Mouse (Mus musculus): ENCODE results near the gene Insr.
A peak's percentile ranks its signal among the peaks of the same experiment; 100 is the strongest.

The Insr gene

DNA sequence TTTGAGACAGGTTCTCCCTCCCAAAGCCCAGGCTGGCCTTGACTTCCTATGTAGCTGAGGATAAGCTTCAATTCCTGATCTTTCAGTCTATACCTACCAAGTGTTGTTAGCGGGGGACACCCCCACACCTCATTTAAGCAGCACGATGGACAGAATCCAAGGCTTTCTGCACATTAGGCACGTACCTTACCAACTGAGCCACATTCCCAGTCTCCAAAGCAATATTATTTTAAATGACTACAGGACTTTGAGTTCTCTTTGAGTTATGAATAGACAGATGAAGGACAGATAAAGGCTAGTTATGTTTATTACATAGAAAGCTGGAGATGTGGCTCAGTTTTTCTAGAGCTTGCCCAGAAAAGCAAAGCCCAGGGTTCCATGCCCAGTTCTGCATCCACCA lies 5.6 kb downstream of the Insr start:
- no peak for DNase-seq (ENCODE audit: low read depth)

DNA sequence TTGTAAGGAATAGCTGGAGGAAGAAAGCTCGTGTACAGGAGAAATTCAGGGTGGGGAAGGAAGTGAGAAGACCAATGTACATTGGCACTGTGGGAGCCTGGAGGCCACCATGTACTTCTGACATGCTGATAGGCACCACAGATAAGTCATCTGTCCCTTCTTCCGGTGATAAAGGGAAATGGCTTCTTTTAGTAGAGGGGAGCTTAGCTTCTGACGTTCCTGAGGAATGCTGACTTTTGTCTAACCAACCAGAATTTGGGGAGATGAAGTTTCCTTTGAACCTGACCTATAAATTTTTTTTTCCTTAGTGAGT lies 12.0 kb downstream of the Insr start:
- DNase-seq (ENCODE audit: low read depth): no peak

DNA sequence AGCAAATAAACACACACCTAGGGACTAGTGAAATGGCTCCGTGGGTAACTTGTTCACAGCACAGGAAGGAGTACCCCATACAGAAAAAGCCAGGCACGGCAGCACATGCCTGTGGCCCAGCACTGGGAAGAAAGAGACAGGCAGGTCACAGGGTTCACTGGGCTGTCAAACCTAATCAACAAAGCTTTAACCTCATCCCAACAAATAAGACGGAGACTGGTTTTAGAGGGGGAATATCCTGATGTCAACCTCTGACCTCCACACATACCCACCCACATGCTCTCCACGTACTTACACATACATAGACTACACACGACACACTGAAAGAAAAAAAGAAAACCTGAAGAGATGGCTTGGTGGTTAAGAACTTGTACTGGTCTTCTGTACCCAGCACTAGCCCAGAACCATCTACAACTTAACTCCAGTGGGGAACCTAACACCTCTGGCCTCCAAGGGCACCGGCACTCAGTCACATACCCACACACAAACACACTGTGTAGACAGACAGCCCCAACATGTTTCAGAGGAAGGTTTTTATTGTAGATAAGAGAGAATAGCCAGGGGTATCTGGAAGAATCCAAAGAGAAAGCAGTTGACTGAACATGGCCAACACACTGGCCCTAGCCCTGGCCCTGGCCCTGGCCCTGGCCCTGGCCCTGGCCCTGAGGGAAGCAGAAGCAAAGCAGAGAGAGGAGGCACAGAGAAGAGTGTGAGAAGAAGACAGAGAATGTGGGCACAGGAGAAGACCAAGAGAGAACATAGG lies 12.6 kb downstream of the Insr start:
- no peak for DNase-seq (ENCODE audit: low read depth)

DNA sequence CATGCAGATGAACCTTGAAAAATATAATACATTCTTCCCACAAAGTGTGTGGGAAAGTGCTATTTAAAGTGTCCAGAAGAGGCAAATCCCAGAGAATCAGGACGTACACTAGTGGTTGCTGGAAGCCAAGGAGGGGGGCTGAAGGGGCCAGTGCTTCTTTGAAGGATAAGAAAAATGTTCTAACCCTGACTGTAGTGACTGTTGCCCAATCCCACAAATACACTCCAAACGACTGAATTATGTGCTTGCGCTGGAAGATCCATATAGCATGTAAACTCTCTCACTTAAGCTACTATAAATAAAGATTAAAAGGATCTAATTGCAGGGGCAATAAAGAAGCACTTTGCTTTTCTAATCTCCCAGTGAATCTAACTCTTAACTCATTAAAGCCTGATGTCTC lies 14.2 kb downstream of the Insr start:
- DNase-seq (ENCODE audit: low read depth): no peak

DNA sequence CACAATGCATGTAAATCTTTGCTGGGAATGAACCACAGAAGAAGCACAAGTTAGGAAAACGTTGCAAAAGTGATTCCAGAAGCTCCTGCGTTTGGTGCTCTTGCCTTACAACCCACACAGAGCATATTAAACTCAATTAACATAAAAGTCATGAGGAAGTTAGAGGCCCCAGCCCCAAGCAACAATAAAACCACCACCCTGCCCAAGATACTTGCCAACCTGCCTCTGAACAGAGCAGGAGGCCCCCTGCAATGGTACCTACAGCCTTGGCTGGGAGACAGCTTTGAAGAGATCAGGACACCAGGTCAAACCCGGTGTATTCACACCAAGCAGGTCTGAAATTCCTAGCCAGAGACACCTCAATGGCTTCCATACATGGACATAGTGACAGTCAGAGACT lies 16.6 kb downstream of the Insr start:
- DNase-seq (ENCODE audit: low read depth): no peak

DNA sequence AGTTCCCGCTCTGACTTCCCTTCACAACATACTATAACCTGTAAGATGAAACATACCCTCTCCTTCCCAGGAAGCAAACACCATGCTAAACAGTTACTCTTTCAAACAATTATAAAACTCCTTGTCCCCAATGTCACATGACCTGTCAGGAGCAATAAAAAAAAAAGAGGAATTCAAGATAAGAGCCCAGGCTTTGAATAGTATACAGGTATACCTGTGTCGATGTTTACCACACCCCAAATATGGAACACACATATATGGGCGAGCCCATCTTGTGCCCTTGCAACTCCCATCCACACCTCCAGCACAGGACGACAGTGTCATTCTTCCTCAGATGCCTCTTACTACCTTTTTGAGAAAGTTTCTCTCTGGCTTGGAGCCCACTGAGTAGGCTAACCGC lies 18.3 kb downstream of the Insr start:
- no peak for DNase-seq (ENCODE audit: low read depth)

DNA sequence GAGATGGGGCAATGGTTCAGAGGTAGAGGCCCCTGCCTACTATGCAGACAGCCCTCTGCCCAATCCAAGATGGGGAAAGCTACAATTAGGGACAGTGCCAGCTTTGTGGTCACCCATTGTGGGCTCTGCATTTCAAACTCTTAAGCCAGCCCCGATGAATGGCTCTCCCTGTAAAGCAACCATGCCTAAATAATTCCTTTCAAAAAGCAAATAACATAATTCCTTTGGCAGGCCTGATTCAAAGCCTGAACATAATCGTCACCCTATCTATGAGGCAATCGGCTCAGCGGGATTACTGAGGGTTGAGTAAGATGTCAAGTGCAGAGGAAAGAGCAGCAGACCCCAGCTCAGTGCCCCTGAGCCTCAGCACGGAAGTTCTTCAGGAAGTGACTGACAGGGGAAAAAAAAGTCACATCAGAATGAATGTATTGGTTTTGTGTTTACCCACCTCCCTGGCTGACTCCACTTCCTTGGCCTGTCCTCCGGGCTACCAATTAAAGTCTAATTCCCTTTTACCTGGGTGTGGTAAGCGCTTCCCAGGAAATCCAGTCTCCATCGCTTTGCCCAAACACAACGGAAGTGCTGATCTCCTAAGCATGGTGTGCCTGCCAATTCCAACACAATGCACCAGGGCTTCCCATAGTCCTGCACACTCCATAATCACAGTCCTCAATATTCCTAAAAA lies 19.1 kb downstream of the Insr start:
- no peak for DNase-seq (ENCODE audit: low read depth)

DNA sequence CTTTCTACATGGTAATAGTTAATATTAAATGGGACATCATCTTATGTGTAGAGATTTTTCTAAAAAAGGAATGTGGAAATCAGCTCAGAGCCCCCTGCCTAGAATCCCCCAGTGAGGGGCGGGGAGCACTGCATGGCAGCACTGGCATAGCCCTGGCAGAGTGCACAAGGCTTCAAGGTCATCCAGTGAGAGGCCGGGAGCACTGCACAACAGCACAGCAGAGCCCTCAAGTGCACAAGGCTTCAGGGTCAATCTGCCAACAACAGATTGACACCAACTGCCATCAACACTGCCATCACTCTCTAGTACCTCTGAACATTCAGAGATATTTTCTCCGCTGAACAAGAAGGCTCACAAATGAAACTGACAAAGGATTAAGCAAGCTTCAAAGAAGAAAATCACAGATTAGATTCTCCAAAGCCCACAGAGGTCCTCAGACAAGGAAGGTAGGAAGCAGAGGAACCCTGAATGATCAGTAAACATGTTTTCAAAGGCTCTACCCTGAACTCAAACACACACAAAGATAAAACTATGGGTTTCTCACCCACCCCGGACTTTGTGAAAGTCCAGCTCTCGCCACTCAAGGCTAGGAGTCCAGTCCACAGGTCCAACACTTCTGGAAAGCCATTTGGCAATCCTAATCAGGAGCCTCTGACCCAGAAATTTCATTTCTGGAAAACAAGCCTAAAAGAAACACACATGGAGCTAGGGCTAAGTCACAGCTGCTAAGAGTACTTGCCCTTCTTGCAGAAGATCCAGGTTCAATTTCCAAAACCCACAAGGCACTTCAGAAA lies 23.1 kb downstream of the Insr start:
- no peak for DNase-seq (ENCODE audit: low read depth)

DNA sequence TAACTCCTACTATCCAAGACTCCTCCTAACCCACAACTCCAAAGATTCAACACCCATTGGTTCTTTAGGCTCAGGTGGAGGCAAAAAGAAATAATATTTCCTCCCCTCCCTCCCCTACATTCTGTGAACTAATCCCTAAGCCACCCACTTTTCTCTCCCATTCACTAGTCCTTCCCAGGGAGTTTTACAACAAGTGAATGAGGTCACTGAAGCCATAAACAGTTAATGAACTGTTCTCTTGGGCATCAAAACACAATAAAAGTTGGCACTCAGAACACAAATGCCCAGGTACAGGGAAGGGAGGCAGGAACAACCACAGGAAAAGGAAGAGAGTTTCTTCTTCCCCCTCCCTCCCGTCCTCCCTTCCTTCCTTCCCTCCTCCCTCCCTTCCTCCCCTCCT lies 24.1 kb downstream of the Insr start:
- no peak for DNase-seq (ENCODE audit: low read depth)

DNA sequence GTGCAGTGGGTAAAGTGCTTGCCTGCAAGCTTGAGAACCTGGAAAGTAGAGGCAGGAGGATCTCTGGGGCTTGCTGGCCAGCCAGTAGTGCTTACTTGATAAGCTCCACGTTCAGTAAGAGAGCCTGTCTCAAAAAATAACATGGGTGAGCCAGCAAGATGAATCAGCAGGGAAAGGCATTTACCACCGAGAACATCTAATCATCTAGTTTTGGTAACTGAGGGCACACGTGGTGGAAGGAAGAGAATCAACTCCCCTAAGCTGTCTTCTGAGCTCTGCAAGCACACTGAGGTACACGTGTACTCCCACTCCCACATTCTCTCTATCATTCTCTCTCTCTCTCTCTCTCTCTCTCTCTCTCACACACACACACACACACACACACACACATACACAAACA lies 26.2 kb downstream of the Insr start:
- no peak for DNase-seq (ENCODE audit: low read depth)

DNA sequence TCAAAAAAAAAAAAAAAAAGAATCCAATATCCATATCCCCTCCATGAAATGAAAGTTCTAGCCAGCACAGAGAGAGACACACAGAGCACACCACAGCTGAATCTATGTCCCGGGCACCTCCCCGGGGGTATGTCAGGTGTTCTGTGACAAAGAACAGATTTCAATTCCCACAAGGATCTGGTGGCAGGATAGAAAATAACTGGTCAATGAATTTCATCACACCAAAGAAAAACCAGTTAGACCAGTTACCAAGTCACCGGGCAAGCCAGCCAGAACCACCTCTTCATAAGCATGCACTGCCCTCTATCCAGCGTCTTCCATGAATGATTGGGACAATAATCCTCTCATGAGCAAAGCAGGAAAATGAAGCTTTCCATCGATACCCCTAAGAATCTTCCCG lies 26.8 kb downstream of the Insr start:
- no peak for DNase-seq (ENCODE audit: low read depth)

DNA sequence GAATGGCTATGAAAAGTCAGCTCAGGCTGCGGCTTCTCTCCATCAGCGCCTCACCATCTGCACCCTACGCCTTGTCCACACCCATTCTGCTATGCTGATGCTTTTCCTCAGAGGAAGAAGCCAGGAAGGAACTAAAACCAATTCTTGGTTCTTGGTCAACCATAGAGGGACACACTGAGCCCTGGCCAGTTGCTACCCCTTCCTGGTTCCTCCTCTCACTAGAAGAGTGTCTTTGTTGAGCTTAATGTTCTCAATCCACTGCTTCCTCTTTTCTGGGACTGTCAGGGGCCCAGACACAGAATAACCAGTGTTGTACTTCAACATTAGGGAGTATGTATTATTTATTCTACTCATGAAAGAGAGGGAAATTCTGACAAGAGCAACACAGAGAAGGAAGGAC lies 28.3 kb downstream of the Insr start:
- DNase-seq (ENCODE audit: low read depth): no peak

DNA sequence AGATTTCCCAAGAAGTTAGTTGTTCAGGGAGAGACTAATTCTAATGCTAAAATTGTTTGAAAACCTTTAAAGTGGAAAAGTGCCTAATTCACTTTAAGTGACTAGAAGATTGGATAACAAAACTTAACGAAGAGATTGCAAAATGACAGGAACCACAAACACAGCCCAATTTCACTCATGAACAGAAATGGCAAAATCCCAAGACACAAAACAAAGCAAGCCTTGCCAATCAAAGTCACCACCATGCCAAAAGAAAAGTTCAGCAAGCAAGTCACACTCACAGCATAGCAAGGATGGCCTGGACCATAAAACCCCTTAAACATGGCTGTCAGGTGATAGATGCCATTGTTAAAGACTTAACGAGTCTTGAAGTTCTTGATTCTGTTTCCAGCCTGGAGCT lies 29.5 kb downstream of the Insr start:
- no peak for DNase-seq (ENCODE audit: low read depth)

DNA sequence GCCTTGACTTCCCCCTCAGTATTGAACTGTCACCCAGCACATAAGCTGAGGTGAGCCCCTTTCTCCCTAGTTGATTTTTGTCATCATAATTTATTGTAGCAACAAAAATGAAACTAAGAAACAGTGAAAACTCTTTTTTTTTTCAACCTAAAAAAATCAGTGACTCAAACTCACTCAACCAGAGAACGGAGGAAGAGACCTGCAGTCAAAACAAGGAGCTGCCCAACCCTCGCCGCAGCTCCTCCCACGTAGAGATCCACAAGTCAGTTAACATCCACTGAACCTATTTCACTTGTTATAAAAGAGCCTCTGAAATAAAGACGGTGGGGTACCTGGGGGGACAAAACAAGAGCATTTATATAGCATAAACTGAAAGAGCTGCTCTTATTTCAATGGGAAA lies 30.7 kb downstream of the Insr start:
- peak; percentile 43 for DNase-seq (ENCODE audit: low read depth)

DNA sequence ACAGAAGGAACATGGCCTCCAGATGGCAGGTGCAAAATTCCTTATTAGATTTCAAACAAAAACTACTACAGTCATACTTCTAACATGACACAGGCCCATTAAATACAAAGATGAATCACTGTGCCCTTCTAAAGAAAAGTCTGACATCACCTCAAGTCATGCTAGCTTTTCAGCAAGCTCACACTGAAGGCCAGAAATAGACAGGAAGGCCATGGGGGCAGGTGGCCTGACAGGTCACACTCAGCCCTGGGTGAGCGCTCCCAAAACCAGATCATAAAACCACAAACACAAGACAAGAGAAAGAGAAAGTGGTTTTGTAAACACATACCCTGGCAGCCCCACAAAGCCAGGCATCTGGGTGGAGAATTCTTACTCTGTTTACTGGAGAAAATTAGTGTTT lies 32.3 kb downstream of the Insr start:
- peak; percentile 13 for DNase-seq (ENCODE audit: low read depth)

DNA sequence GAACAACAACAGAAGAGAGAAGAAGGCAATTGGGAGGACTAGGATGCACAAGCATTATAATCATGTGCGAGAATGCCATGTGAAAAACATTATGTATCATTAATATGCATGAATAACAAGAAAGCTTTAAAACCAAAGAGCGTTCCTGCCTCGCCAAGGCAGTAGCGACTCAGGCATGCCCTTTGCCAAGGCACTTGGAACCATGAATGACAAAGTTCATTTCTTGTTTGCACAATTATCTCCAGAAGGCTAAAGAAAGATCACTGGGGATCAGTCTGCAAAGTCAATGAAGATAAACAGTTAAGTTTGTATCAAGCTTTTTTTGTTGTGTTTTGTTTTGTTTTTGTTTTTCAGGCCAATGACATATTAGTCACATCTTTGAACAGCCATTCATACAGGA lies 36.2 kb downstream of the Insr start:
- no peak for DNase-seq (ENCODE audit: low read depth)

DNA sequence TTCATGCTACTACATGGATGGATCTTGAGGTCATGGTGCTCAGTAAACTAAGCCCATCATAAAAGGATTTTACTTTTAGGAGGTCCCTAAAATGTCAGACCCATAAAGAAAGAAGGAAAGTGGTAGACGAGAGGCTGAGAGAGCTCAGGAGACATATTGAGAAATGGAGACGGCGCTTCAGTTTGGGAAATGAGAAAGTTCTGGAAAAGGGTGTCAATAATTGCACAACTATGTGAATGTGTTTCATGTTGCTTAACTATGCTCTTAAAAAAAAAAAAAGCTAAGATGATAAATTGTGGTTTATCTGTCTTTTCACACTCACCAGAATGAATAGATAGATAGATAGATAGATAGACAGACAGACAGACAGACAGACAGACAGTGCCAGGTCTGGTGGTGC lies 38.7 kb downstream of the Insr start:
- no peak for DNase-seq (ENCODE audit: low read depth)

DNA sequence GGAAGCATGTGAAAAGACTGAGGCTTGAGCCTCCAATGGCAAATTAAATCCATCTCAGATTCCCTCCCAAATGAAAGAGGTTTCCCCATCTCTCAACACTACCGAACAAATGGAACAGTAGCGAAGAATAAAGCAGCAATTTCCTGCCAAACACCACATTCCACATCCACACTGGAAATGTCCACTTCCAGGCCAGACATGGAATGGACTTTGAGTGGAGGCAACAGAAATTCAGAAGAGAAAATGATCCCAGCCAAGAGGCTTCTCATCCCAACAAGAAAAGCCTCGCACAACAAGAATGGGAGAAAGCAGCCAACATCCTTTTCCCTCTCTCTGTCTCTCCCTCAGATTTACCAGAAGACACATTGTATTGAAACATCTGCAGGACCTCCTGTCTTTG lies 39.8 kb downstream of the Insr start:
- DNase-seq (ENCODE audit: low read depth): no peak

DNA sequence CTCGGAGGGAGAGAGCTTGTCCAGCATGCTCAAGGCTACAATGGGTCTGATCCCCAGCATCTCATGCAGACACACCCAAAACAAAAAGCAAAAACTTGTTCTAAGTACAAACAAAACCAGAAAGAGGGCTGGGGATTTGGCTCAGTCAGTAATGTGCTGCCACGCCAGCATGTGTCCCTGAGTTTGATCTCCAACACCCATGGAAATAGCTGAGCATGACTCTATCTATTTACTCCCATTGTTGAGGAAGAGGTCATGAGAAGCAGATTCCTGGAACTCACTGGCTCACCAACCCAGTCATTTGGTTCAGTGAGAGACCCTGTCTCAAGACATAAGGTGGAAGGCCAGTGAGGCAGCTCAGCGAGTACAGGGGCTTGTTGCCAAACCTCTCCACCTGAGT lies 40.6 kb downstream of the Insr start:
- no peak for DNase-seq (ENCODE audit: low read depth)

DNA sequence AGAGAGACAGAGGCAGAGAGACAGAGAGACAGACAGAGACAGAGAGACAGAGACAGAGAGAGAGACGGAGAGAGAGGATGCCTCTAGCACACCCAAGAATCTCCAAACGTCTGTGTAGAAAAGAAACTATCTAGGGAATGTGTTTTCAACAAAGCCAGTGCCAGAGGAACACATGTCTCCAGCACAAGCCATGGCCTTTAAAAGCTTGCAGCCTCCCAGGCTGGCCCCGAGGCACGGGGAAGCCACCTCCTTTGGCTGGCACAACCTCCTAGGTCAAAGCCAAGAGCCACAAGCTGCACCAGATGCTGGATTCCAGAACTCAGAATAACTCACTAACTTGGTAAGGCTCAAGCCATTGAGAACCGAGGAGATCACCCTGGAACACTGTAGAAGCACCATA lies 42.1 kb downstream of the Insr start:
- DNase-seq (ENCODE audit: low read depth): no peak

DNA sequence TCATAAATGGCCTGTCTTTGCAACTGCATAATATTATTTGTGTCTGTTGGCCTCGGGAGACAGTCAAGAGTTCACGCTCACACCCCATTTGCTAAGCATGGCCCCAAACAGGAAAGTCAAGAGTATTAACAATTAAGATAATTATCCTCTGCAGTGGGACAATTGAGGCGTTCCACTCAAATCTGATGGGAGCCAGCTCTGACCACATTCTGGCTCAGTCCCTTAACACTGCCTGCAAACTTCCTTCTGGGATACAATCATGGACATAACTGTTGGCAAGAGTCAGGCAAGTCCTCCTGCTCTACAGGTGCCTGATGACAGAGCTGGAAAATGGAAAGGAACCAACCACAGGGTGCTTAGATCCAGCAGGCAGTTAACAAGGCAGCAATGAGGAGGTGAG lies 43.1 kb downstream of the Insr start:
- no peak for DNase-seq (ENCODE audit: low read depth)

DNA sequence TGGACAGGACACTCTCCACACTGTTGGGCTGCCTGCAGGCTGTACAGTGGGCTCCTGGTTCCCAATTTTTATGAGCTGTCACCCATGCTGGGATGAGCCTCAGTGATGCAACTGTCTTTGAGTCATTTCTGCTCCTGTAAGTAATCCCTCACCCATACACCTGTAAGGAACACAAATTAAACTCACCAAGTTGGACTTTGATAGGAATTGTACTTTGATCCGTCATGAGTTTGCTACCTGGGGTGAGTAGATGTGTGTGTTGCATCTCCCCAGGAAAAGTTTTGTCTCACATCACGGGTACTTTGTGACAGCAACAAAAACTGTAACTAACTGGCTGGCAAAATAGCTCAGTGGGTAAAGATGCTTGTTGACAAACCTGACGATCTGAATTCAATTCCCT lies 44.8 kb downstream of the Insr start:
- DNase-seq (ENCODE audit: low read depth): no peak

DNA sequence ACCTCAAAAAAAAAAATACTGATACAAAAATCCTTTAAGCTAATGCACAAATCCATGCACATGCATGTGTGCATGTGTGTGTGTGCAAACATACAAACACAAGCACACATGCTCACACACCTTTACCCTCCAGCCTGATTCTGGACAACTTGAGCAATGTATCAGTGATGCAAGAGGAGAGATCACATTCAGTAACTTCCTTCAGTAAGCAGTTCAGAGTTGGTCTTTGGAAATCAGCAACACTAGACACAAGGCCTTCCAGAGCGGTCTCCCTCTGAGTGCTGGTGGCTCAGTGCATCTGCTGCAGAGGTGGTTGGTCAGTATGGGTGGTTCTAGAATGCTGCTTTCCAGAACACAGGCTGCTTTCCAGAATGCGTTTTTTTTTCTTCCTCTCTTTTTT lies 46.8 kb downstream of the Insr start:
- no peak for DNase-seq (ENCODE audit: low read depth)

Measured in naive thymus-derived CD4-positive, alpha-beta T cell, adult 2 months (primary cell).